Mouse (Mus musculus) testis, postnatal 10 days (tissue): Measurements from ENCODE around the gene Slc34a3.

Source experiments
- DNase-seq: peaks from one replicate; pipeline ENCODE4 v3.0.0; 2021; ENCODE audit warnings: low spot score

The Slc34a3 gene

DNA sequence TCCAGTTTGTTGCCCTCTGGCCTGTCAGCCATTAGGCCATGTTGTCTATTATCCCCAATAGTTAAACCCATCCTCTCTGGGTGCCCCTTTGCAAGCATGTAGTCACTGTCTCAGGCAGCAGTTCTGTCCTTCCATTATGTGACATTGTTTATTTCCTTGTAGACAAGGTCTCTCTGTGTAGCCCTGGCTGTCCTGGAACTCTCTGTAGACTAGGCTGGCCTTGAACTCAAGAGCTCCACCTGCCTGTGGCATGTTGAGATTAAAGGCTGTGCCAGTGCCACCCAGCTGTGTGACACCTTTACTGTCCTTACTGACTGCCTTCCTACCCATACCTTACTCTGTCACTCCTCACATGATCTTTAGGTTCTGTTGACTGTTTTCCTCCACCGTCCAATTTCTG is 18.2 kb upstream of the Slc34a3 start:
- no peak for DNase-seq

DNA sequence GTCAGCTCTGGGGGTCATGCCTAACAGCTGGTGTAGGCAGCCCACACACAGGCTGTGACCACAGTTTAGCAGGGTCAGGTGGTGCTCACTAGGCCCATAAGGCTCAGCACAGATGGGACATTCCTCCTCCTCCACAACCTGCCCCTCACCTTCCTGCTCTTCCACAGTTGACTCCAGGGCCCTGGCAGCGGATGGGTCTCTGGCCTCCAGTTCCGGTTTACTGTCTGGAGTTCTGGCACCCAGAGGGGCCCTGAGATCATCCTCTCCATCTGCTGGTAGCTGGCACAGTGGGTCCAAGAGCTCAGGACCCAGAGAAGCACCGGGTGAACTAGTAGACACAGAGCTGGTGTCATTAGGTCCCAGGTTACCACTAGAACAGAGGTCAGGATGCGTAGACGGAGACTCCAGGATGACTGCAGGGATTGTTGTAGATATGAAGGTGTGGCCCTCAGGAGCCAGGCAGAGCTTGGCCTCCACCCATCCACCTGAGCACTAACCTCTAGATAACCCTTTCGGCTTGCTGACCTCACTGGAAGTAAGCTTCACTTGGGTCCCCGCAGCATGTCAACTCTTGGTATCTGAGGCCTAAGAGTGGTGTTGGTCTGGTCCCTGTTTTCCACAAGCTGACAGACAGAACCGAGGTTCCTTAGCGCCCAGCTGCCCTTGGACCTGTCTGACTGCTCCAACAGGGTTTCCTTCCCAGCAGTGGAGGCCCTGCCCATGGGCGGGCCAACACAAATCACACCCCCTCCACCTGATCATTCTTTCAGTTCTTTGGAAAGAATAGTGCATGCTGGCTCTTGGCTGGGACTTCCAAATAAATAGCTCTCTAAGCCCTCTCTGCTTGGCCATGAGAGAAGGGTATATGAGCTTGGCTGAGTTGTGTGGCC is 12.3 kb upstream of the Slc34a3 start, which contains the start of gene AL732309.1:
Gene AL732309.1, minus strand, starts transcription at position 681 of the 890 bp plus-strand sequence.
- DNase-seq = no peak

DNA sequence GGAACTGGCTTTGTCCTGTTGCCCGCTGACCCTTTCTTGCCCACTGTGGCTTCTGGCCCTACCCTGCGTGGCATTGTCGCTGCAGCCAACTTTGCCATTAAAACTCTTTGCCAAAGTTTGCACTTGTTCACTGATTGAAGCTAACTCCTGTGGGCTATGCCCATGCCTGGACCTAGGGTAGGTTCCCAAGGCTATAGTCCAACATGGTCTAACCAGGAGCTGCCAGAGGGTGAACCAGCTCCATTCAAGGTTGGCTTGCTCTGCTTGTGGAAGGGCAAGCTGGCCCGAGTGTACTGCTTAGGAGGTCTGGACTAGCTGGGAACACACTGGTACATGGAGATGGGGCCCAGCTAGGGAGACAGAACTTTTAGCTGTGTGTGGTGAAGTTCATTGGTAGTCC is 10.0 kb upstream of the Slc34a3 start:
- no peak for DNase-seq

DNA sequence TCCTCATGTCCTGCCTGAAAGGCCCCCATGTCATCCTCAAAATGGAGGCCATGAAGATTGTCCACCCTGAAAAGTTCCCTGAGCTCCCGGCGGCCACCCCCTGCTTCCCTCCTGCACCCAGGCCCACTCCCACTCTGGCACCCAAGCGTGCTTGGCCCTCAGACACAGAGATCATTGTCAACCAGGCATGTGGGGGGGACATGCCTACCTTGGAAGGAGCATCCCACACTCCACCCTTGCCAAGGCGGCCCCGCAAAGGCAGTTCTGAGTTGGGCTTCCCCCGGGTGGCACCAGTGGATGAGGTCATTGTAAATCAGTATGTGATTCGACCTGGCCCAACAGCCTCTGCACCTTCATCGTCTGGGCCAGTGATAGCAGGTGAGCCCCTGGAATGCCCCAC is 9.2 kb upstream of the Slc34a3 start:
- DNase-seq = peak; percentile 69

DNA sequence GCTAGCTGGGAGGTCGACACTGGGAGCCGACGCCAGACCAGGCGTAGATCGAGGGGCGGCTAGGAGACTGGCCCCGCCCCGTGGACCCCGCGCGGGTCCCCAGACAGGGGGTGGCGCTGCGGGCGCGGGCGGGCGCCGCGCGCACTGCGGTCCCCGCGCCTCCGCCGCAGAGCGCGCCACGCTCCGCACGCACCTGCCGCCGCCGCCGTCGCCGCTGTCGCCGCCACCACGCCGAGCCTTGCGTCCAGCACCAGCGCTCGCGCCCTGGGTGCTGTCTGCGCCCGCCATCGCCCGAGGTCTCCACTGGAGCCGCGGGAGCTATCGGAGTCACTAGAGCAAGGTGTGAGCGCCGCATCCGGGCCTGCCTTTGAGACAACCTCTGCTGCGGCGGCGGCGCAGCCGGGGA is 7.9 kb upstream of the Slc34a3 start, which contains the start of the genes Rnf208 and Cysrt1:
Gene Rnf208, plus strand, starts transcription at position 155 of the 406 bp plus-strand sequence.
Gene Cysrt1, minus strand, starts transcription at position 352 of the 406 bp plus-strand sequence.
- DNase-seq = no peak

DNA sequence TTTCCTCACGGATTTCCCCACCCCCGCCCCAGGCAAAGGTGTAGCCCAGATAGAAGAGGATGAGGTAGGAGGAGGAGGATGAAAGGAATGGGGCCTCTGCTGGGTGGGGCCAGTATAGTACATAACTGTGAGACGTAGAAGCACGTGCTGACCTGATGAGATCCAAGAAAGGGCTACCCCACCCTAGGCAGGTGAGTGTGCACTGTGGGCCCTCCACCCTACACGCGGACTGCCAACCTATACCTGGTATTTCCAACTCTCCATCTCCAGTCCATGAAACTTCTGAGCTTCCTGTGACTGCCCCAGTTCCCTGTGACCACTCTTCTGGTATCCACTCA is 7.2 kb upstream of the Slc34a3 start:
- DNase-seq = no peak

DNA sequence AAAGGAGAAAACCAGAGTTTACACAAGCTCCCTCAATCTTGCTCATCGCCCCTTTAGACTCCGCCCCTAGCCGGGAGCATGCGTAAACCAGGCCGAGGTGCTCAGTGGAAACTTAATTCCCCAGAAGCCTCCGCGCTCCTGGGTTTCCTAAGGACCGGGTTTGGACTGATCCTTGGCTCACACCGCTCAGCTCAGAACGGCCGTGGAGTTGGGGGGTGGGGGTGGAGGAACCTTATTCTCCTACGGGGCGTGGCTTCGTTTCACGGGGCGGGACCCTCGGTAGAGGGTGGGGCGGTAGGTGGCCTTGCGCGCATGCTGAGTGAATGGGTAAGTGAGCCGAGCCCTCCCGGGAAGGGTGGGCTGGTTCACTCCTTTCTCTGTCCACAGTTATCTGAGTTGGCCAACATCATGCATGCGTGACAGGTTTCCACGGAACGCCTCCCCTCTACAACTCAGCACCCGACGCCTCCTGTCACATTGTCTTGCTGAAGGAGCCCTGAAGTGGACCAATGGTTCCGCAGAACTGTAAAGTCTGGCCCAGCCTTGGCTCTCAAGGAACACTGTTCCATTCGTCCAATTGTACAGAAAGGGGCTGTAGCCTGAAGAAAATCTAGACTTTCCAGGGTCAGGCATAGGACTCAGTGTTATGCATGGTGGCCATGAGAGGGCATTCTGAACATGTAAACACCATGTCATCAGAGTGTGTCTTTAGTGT is 6.7 kb upstream of the Slc34a3 start:
- peak; percentile 88 for DNase-seq

DNA sequence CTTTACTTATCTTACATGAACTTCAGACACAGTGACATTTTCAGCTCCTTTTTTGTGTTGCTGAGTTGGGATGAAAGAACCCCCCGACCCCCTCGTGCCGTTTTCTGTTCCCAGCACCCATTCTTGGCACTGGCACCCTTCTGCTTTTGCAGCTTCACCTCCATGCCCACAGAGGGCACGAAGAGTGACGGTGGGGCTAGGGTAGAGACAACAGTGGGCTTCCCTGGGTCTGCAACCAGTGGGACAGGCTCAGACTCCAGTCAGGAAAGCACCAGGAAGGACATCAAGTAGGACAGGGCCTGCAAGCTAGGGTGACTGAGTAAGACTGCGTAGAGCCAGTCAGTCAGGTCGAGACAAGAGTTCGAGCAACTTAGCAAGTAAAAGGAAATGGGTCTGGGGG is 6.1 kb upstream of the Slc34a3 start:
- DNase-seq = no peak

DNA sequence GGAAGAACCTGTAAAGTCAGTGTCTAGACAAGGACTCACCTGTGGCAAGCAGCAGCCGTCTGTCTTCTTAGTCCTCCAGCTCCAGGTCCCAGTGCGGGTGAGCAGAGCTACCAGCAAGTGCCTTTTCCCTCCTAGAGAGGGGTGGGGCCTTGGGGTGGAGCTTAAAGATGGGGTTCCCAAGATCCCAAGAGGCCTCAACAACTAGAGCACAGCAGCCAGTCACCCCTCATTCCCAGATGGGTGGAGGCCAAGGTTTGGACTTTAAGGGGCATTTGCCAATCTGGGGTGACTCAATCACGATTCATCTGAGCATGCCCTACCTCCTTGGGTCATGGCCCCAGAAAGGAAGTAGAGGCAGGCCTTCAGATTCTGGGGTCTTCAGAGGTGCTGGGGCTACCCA is 5.6 kb upstream of the Slc34a3 start:
- no peak for DNase-seq

DNA sequence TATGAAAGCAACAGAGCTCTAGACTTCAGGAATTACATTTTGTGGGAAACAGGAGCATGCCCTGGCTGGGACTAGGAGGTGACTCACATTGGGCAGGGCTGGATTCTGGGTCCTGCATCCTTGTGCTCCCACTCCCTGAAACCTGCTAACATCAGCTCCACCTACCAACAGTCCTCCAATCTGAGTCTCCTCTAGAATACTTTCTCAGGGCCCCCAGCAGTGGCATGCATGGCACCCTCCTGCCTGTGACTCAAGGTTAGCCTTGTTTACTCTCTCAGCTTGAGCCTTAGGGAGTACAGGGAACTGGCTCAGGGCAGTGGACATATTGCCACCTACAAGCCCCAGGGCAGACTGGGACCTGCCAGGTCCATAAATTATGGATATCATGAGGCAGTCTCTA is 3.9 kb upstream of the Slc34a3 start:
- DNase-seq = no peak

DNA sequence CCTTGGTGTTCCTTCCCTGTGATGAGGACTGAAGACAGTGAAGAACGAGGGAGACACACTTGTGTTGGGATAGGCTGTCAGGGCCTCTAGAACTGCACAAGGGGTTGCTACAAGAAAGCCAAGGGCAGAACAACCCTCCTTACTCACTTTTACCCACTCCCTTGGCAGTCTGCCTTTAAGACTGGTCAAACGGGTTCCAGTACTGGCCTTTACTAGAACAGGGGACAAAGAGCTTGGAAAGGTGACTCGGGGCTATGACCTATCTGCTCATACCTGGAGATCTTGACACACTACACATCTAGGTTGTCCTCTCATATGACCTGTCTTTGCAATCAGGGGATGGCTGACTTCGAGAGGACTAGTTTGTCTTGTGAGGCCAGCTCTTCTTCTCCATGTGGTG is 3.4 kb upstream of the Slc34a3 start:
- no peak for DNase-seq

DNA sequence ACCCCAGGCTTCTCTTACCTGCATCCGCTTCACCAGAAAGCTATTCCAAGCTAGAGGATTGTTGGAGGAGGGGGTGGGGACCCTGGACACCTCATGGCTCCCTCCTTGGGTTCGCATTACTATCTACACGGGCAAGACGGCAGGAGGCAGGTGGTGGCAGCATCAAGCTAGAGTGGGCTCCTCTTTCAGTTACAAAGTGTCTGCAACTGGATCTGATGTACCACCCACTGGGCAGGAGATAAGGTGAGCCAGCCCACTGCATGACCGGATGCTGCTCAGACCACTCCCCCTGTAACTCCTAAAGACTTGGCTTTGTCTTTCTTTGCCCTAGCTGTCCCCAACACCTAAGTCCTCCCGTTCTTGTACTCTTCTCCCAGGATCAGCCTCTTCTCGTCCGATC is 2.5 kb upstream of the Slc34a3 start, which contains the start of gene Rnf224:
Gene Rnf224, minus strand, starts transcription at position 174 of the 400 bp plus-strand sequence.
- no peak for DNase-seq

DNA sequence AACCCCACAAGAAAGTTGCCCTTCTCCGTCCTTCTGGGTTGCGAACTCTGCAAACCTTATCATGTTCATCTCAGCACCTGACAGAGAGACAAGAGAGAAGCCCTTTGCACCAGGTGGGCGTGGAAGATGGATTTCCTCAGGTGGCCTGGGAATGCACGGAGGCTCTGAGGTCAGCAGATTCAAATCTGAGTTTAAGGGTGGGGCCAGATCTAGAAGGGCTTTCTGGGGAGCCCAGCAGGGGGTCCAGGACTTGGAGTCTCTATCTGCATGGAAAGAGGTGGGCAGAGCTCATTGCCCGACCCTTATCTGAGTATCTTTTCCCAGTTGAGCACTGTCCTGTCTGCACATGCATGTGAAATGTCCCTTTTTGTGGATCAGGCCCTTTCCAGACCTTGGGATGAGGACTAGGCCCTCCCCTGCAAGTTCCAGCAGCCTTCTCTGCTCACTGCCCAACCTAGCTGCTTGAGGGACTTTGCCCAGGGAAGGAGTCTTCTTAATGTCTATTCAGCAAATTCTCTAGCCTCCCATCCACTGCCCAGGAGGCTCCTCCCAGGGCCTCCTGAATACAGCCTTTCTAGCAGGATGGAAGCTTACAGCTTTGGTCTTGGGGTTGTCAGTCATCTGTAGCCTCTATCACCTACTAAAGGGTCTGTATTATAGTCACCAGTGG is 522 bp upstream of the Slc34a3 start:
- DNase-seq = no peak

DNA sequence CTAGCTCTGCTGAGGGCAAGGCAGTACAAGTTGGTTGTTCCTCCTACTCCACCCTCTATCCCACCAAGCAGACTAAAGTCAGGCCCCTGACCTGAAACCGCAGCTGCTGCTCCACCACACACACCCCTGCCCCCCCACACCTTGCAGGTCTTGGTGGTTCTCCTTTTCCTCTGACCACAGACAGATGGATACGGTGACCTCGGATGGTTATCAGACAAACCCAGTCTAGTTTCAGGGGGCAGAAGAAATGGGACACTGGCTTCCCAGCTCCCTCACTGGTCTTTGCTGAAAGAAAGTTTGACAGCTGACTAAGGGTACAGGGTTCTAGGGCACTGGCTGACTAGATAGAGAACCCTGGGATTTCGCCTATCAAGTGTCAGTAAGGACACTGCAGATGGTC is 743 bp downstream of the Slc34a3 start:
- no peak for DNase-seq

DNA sequence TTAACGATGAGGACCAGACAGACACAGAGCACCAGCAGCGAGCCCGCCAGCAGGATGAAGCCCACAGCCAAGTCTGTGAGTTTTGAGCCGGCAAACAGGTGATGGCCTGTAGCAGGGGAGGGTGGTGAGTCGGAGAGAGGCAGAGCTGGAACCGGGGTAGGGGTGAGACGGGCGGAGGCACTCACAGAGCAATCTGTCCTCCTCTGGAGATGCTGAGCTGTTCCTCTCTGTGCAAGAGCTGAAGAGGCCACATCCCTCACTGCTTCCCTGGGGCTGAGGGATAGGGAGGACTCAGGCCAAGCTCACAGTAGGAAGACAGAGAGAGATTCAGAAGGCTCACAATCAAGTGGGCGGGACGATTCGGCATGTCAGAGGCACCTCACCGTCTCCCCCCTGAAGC is 3.1 kb downstream of the Slc34a3 start:
- DNase-seq = no peak

DNA sequence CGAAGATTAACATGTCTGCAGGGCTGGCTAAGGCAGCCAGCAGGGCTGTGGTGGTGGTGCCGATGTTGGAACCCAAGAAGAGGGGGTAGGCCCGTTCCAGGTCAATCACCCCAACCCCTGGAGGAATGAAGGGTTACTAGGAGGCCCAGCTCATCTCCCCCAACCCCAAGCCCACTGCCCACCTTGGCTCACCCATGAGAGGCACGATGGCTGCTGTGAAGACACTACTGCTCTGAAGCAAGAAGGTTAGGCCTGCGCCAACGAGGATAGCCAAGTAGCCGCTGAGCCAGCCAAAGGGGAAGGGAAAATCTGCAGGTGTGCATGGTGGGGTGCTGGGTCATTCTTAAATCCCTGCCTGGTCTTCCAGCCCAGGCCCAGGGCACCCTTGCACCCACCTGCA is 3.6 kb downstream of the Slc34a3 start:
- DNase-seq = no peak

DNA sequence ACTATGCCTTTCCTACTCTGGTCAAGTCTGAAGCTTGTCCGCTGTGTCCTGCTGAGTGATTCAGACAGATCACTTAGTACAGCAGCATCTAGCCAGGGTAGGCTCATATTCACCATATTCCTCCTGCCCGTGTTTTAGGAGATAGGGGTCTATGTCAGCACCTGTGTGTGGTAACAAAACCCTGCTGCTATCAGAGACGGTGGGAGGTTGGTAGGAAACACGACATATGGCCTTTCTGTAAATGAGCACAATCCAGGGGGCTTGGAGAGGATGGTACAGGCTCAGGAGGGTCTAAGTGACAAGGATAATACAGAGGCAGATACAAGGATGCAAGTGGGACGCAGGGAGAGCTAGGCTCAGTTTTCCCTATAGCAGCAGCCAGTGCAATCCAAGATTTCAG is 4.6 kb downstream of the Slc34a3 start:
- no peak for DNase-seq

DNA sequence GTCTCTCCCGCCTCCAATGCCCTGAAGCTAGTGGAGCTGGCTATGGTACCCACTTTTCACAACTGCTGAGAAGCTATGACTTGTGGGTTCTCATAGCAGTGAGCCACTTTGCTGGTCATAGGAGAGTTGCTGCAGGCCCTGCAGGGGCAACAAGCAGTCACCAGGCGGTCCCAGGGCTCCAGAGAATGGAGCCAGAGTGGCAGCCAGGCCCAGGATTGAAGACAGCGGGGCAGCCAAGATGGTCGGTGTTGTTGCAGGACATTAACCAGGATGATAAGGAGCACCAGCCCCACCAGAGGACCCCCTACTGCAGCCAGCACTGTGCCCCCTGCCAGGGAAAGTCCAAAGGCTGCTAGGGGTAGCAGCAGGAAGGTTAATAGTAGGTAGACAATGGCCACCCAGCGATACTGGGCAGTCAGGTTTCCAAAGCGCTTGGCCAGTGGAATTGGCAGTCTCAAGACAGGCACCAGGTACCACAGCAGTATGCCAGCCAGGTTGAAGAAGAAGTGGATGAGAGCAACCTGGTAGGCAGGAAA is 5.1 kb downstream of the Slc34a3 start:
- no peak for DNase-seq

DNA sequence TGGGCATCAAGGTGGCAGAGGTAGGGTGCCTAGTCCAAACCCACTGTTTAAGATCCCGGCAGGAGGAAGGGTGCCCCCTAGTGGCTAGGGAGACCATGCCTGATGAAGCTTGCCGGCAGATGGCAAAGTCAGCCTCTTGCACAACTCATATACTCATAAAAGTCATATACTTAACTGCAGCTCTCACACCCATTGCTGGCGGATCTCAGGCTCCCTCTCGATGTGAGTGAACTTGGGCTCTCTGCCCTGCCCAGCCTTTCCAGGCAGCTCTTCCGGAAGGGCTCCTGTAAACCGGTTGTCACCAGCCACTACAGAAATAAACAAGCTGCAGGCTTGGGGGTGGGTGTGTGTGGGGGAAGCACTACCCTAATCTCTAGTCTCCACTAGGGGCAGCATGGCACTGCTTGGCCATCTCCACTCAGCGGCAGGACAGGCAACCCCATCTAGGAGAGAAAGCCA is 5.7 kb downstream of the Slc34a3 start:
- peak; percentile 90 for DNase-seq

DNA sequence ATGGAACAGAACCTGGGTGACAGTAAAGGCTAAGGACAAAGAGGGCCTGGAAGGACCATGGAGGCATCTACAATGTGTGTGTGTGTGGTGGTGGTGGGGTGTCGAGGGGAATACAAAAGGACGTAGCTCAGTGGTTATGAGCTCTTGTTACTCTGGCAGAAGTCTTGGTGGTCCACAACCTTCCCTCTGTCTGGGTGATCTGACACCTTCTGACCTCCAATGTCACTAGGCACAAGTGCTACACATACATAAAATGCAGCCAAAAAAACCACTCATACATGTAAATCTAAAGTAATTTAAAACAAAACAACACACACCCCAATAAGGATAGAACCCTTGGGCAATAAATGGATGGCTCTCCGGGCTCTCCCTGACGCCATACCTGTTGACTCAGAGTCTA is 6.8 kb downstream of the Slc34a3 start:
- DNase-seq = no peak

DNA sequence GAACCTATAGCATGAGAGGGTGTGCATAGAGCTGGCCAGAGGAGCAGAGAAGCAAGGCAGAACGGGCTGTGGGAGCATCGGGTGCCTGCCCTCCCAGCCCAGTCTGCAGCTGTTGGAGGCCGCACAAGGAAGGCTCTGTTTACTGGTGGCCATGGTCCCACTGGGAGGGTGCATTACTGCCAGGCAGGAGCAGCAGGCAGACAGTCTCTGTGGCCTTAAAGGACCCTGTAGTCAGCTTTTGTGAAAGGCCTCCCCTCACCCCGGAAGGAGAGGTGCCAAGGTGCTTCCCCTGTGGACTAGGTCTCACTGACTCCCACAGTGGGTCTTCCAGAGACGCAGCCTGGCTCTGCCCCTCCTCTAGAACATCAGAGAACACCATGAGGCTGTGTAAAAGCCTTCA is 7.3 kb downstream of the Slc34a3 start:
- DNase-seq = no peak

DNA sequence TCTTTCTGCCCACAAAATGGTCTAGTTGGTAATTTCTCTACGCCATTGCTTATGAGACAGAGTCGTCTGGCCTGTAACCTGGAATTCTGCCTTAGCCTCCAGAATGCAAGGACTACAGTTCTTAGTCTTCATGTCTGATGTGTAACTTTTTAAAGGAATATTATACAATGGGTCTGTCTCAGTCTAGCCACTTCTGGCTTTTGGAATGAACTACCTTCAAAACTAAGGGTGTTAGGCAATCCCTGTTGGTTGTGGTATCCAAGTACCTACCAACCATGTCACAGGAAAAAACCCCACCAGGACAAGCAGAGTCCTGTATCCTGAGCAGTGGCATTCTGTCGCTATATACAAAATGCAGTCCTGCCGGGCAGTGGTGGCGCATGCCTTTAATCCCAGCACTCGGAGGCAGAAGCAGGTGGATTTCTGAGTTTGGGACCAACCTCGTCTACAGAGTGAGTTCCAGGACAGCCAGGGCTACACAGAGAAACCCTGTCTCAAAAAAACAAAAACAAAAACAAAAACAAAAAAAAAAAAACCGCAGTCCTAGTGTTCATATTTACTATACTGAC is 8.3 kb downstream of the Slc34a3 start:
- DNase-seq = no peak
